Mouse (Mus musculus): ENCODE measurements around the gene Lgr6. TPM values are rescaled to one million over a fixed set of nuclear protein-coding genes. Genes with fewer than 3 reads are reported as not detected.

The Lgr6 gene
- polyA plus RNA-seq, 1 experiment from 2014 or later = 1.2 TPM

Other genes with a start within 250 kb of the Lgr6 start
- gene Ppp1r12b, start 149.3 kb downstream of the Lgr6 start, polyA plus RNA-seq (2015; fragmentation: Nextera tagmentation; extraction: Ambion mirVana) = 24.5 and 28.9 TPM in 2 replicates
- 27.8 and 33.2 TPM in 2 replicates for gene Ube2t, start 142.7 kb downstream of the Lgr6 start, polyA plus RNA-seq (2015; fragmentation: Nextera tagmentation; extraction: Ambion mirVana)
- 1.6 and 2.8 TPM in 2 replicates for gene Ptpn7, start 27.4 kb upstream of the Lgr6 start, polyA plus RNA-seq (2015; fragmentation: Nextera tagmentation; extraction: Ambion mirVana)
- gene Arl8a, start 41.5 kb upstream of the Lgr6 start, polyA plus RNA-seq (2015; fragmentation: Nextera tagmentation; extraction: Ambion mirVana) = 35.3 and 37.6 TPM in 2 replicates
- 0.90 and 1.3 TPM in 2 replicates for gene Gpr37l1, start 62.4 kb upstream of the Lgr6 start, polyA plus RNA-seq (2015; fragmentation: Nextera tagmentation; extraction: Ambion mirVana)
- 161 and 211 TPM in 2 replicates for gene Elf3, start 153.3 kb upstream of the Lgr6 start, polyA plus RNA-seq (2015; fragmentation: Nextera tagmentation; extraction: Ambion mirVana)
- gene Rnpep, start 178.8 kb upstream of the Lgr6 start, polyA plus RNA-seq (2015; fragmentation: Nextera tagmentation; extraction: Ambion mirVana) = 129 and 131 TPM in 2 replicates
- gene Timm17a, start 208.5 kb upstream of the Lgr6 start, polyA plus RNA-seq (2015; fragmentation: Nextera tagmentation; extraction: Ambion mirVana) = 194 and 219 TPM in 2 replicates
- gene Lmod1, start 219.5 kb upstream of the Lgr6 start, polyA plus RNA-seq (2015; fragmentation: Nextera tagmentation; extraction: Ambion mirVana) = 17.5 and 20.2 TPM in 2 replicates

All from stomach, embryonic 16.5 days (tissue).